Mouse (Mus musculus) central nervous system, embryonic 11.5 days (tissue): ENCODE results near the gene Ctf1. TPM values are rescaled to one million over a fixed set of nuclear protein-coding genes. Genes with fewer than 3 reads are reported as not detected.

Source experiments
- polyA plus RNA-seq: library from polyadenylated mRNA; depleted of rRNA; stranded (reverse); fragments of >200 nt; gene quantifications from 2 replicates; pipeline ENCODE4 v1.2.3, GENCODE M21; 2012; rRNA removed

Gene Ctf1
- polyA plus RNA-seq: 11.5 and 13.9 TPM in 2 replicates

DNA sequence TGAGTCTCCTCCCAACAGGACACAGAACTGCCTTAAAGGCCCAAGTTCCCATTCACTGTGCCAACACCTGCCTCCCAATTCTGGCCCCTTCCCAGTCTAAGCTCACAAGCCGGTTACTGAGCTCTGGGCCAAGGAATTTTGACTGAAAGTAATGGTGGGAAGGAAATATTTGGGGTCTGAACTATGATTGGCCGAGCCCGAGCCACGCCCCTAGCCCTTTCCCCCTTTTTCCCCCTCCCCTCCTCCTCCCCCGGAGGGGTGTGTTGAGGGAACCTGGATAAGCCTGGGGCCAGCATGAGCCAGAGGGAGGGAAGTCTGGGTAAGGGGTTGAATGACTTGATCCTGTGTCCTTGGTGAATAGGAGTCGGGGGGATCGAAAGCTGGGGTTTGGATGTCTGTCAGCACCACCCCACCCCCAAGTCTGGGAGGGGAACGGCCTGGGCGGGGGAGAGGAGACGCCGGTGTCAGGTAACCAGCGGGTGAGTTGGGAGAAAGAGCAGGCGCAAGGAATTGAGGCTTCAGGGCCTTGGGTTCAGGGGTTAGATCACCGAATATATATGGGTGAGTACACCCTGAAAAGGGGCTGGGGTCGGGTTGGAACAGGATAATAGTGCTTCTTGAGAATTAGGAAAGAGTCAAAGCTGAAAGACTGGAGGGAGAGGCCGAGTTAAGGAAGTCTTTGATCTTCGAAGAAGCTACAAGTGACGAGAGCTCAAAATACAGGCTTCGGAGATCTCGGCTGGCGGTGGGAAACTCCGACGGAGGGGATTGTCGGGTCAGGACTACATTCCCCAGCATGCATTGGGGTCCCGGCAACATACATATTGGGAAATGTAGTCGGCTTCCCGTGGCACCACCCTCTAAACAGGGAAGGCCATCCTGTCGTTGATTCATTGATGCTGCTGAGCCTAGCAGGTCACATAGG is at the start of gene Ctf1:
TSS of gene Ctf1 (plus strand) at position 276 of the 925 bp plus-strand sequence.

DNA sequence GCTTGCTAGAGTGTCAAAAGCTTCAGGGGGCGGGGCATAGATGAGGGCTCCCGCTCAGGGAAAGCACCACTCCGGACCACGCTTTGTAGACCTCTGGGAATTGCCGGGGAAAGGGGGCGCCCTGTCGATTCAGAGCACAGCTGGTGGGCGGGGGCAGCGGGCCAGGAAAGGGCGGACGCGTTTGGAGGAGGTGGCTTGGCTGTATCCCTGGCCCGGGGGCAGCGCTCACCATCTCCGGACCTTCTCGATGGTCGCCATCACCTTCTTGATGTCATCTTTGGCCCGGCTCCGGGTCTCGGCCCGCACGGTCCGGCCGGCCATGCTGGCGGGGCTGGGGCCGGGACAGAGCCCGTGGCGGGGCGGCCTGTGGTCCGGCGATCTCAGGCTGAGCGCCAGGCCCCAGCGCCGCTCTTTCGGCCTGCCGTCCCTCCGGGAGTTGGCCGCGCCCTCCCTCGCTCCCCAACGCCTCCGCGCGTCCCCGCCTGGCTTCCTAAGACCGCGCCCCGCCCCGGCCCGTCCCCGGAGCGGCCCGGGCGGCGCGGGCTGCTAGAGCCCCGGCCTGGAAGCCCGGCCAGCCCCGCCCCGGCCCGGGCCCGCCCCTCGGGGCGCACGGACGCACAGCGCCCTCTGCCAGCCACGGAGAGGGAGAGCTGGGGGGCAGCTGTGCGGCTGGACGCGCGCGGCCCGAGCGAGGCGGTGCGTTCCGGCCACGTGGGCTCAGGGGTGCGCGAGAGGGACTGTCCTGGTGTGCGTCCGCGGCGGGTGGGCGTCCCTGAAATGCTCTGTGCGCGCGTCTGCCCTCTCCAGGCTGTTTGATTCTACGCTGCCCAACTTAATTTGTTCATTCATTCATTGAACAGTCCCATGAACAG is 4.1 kb upstream of the Ctf1 start, which contains the start of gene Bcl7c:
TSS of gene Bcl7c (minus strand) at position 727 of the 872 bp plus-strand sequence.

DNA sequence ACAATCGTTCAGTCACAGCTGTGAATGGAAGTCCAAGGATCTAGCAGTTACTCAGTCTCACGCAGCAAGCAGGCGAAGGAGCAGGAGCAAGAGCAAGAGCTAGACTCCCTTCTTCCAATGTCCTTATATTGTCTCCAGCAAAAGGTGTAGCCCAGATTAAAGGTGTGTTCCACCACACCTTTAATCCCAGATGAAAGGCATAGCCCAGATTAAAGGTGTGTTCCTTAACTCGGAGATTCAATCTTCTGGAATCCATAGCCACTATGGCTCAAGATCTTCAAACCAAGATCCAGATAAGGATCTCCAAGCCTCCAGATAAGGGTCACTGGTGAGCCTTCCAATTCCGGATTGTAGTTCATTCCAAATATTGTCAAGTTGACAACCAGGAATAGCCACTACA is 19.5 kb downstream of the Ctf1 start, which contains the start of gene Ctf2:
TSS of gene Ctf2 (minus strand) at position 101 of the 400 bp plus-strand sequence.

DNA sequence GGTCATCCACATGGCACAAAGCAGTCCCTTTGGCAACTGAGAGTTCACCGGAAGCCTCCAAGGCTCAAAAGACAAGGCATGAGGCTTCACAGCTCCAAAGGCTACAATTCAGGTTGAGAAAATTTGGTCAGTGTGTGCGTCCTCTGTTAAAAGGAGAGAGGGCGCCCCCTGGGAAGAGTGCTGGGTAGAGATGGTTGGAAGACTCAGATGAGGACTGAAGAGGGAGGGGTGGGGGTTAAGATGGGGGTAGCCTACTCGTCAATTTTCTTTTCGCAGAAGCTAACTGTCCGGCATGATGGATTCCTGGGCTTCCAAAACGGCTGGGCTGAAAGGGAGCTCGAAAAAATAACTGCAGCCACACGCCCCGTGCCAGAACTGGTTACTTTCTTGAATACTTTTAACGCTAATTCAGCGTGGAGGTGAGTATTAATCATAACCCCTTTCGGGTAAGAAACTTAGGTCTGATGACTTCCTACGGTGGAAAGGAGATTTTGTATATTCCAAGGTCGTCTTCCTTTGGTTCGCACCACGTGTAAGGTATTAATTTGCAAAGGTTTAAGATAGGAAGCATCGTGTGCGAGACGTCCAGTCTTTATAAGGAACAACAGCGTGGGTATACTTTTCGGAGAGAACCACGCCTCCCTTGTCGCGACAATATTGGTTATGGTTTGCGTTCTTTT is 32.0 kb downstream of the Ctf1 start, which contains the start of gene Fbxl19:
TSS of gene Fbxl19 (plus strand) at position 178 of the 680 bp plus-strand sequence.

Other genes starting within 250 kb of the Ctf1 start
- 31.3 and 33.7 TPM in 2 replicates for gene Fbrs, start 233.5 kb upstream of the Ctf1 start, polyA plus RNA-seq
- 27.1 and 30.8 TPM in 2 replicates for gene Srcap, start 200.8 kb upstream of the Ctf1 start, polyA plus RNA-seq
- gene Gm42715, start 193.2 kb upstream of the Ctf1 start, polyA plus RNA-seq: 28.0 and 80.1 TPM in 2 replicates
- gene Tmem265, start 151.3 kb upstream of the Ctf1 start, polyA plus RNA-seq: 0.14 TPM in 1 of 2 replicates, not detected in the other
- 79.1 and 101 TPM in 2 replicates for gene Phkg2, start 139.4 kb upstream of the Ctf1 start, polyA plus RNA-seq
- 13.9 and 14.3 TPM in 2 replicates for gene Ccdc189, start 124.1 kb upstream of the Ctf1 start, polyA plus RNA-seq
- gene Rnf40, start 124.0 kb upstream of the Ctf1 start, polyA plus RNA-seq: 53.8 and 65.4 TPM in 2 replicates
- 37.7 and 70.8 TPM in 2 replicates for gene Zfp629, start 96.9 kb upstream of the Ctf1 start, polyA plus RNA-seq
- gene Bcl7c, start 3.8 kb upstream of the Ctf1 start, polyA plus RNA-seq: 60.0 and 95.8 TPM in 2 replicates
- not detected in 2 replicates for gene Ctf2, start 19.4 kb downstream of the Ctf1 start, polyA plus RNA-seq
- 84.5 and 155 TPM in 2 replicates for gene Fbxl19, start 31.8 kb downstream of the Ctf1 start, polyA plus RNA-seq
- gene Orai3, start 57.1 kb downstream of the Ctf1 start, polyA plus RNA-seq: 6.3 and 10.3 TPM in 2 replicates
- gene Setd1a, start 63.9 kb downstream of the Ctf1 start, polyA plus RNA-seq: 26.7 and 29.9 TPM in 2 replicates
- gene Gm49388, start 72.9 kb downstream of the Ctf1 start, polyA plus RNA-seq: 0.63 and 11.8 TPM in 2 replicates
- gene Hsd3b7, start 87.9 kb downstream of the Ctf1 start, polyA plus RNA-seq: 8.7 and 16.1 TPM in 2 replicates
- 69.6 and 99.1 TPM in 2 replicates for gene Stx4a, start 111.6 kb downstream of the Ctf1 start, polyA plus RNA-seq
- 36.0 and 46.5 TPM in 2 replicates for gene Stx1b, start 111.8 kb downstream of the Ctf1 start, polyA plus RNA-seq
- gene Zfp646, start 163.5 kb downstream of the Ctf1 start, polyA plus RNA-seq: 26.7 and 27.5 TPM in 2 replicates
- 16.2 and 20.9 TPM in 2 replicates for gene Zfp668, start 164.1 kb downstream of the Ctf1 start, polyA plus RNA-seq
- gene Prss53, start 178.2 kb downstream of the Ctf1 start, polyA plus RNA-seq: 1.2 and 1.6 TPM in 2 replicates
- gene Gm21974, start 182.7 kb downstream of the Ctf1 start, polyA plus RNA-seq: not detected in 2 replicates
- gene Vkorc1, start 182.9 kb downstream of the Ctf1 start, polyA plus RNA-seq: 36.5 and 56.2 TPM in 2 replicates
- gene Bckdk, start 191.3 kb downstream of the Ctf1 start, polyA plus RNA-seq: 37.4 and 59.5 TPM in 2 replicates
- gene Kat8, start 199.8 kb downstream of the Ctf1 start, polyA plus RNA-seq: 45.6 and 52.9 TPM in 2 replicates
- 1.0 and 3.1 TPM in 2 replicates for gene Prss8, start 217.4 kb downstream of the Ctf1 start, polyA plus RNA-seq
- gene Prss36, start 234.0 kb downstream of the Ctf1 start, polyA plus RNA-seq: 8.6 and 8.8 TPM in 2 replicates